Mouse (Mus musculus) neutrophil, adult 5-6 weeks (primary cell): ENCODE data around the gene Aldoc. TPM values are rescaled to one million over a fixed set of nuclear protein-coding genes. Genes with fewer than 3 reads are reported as not detected.

Source experiments
- ATAC-seq: fragments of 151-379, 151-347 bp; 2 replicates; pipeline ENCODE4 v1.8.0; 2017; ENCODE audit warnings: mild to moderate bottlenecking, moderate TSS enrichment; ENCODE audit not compliant: insufficient number of reproducible peaks, poor library complexity, low FRiP score, severe bottlenecking; ENCODE audit errors: extremely low read depth
- total RNA-seq: library from RNA; stranded (forward); fragments of 200-1000 nt; gene quantifications from 2 replicates; pipeline ENCODE4 v1.2.3, GENCODE M21; 2017

The Aldoc gene
- total RNA-seq, 1 experiment from 2014 or later, result 2.9 TPM

DNA sequence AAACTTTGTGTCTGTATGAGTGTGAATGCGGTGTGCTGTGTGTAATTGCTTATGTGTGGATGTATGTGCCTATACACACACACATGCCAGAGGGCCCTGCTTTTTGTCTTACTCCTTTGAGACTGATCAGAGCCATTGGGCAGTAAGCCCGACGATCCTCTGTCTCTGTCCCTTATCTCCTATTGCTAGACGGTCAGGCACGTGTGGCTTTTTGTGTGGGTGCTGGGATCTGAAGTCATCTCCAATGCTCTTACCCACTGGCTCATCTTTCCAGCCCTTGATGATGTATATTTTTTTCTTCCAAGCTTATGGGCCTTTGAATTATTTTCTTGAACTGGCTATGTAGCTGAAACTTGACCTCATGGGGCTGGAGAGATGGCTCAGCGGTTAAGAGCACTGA lies 32.1 kb downstream of the Aldoc start:
- ATAC-seq, result no peak

DNA sequence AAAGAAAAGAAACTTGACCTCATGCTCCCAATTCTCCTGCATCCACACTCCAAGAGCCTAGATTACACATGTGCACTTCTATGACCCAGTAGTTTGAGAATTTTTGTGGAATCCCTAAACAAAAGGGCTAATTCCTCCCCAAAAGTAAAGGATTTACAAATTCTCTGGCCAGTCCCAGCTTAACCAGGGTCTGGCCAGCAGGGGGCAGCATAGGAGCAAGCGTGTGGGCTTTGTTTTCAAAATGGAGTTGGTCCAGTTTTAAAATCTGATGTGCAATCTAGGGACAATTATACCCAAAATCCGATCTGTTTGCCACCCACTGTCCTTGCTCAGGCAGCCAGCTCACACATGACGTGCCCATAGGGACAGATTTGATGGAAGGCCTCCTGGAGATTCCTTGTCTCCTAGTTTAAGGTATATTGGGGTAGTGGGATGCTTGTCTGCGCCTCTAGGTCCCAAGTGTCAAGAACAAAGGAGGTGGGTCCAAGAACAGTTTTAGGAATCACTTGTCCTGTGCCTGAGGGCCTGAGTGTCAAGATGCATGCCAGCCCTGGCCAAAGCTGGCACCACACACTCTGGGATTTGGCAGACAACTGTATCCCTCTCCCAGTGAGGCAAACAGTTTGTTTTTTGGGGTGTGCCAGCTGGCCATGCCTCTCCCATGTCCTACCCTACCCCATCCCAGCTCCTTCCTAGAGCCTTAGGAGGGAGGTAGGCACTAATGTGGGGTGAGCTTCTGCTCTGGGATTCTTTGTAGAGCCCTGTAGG lies 32.9 kb downstream of the Aldoc start:
- 0 out of 2 replicates have a peak, but pooled peaks have one; percentile 18 for ATAC-seq

GRCm38 (mm10) chr11:78358330-78359007 lies 35.7 kb downstream of the Aldoc start:
- ATAC-seq, result no peak

DNA sequence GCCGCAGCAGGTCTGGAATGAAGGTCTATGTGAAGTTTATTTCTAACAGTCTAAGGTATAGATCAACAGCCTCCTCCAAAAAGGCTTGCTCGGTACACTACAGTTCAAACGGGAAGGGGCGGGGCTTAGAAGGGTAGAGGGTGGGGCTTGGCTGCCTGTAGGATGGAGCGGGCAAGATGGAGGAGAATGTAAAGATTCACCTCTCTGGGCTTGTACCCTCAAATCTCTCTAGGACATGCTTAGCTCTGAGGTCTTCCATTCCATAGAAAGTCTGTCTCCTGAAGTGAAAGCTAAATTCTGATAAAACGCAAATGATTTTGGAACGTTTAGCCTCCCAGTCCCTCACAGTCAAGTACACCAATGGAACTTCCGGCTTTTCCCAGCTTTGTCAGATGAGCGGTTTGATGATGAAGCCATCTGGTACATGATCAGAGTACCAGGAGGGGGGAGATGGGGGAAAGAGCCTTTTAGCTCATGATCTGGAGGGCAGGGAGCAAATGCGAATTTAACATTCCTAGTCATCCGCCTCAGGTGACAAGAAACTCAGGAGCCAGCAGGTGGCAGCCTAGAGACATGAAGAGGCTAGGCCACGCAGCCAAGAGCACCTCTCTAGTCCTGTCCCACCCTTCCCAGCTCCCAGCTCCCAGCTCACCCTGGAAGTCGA lies 37.5 kb downstream of the Aldoc start:
- peak; percentile 67 for ATAC-seq

GRCm38 (mm10) chr11:78360789-78361131 lies 38.0 kb downstream of the Aldoc start:
- ATAC-seq, result no peak

DNA sequence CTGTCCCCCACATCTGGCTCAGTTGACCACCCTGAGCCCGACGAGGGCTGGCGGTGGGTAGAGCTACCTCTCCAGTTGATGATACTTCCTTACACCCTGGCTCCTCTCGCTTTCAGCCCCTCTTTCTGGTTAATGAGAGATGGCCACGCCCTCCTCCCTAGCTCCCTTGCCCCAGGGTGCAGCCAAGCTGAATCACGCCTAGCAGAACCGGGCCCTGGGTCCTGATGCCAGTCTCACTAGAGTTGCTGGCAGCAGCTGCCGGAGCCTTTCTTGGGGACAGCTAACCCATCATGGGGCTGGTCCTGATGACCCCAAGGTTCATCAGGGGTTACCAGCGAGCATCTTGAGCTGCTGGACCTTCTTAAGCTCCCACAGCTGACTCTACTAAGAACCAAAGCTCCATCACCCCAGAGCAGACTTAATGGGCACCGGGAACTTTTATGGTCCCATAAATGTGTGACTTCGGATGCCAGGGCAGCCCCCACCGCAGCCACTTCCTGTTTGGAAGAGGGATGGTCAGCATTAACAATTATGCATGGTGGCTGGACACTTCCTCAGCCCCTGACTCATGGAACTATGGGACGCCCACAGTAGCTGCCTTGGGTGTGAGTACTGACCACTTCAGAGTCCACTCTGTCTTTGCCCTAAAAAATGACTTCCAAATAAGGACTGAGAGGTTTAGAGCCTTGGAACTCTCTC lies 40.7 kb downstream of the Aldoc start:
- ATAC-seq, result no peak

DNA sequence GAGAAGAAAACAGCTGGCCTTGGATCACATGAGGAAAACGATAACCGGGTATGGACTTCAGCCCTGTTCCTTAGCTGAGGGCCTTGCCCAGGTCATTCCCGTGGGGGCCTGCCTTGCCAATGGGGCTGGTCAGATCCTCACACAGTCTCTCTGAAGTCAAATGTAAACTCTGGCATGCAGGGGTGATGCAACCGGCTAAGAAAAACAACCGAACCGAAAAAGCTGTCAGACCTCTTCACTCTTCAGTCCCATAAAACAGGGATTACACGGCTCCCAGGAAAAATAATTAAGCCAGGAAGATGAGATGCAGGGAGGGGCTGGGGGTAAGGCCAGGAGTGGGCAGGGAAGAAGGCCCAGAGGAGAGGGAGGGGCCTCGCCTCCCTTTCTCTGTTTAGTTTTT lies 41.3 kb downstream of the Aldoc start:
- no peak for ATAC-seq

DNA sequence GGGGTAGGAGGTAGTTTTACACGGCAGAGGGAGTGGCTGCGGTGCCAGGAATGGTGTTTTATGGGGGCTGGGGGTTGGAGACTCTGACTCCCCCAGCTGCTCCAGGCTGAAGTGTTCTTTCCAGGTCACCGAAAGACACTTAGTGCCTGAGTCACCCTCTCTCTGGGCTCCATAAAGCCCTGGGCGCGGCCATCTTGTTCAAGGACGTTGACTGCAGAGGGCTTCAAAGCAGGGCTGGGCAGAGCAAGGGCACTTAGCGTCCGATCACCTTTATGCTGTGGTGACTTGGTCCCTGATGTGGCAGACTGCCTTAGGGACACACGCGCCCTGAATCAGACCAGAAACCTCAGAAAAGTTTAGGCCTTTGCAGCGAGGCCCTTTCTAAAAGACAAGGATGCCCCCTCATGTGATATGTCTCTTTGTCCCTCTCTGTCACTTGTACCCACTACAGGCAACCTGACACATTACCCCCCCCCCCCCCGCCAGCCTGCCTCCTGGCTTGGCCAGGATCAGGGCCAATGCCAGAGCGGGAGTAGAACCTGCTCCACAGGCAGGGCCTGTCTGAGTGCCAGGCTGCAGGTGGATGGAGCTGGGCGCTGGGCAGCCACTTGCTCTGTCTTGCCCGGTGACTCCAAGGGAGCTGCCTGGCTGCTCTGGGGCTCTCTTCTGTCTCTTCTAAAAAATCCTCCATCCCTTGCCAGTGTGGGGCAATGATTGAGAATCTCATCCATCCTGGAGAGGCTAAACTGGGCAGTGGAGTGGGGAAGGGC lies 44.9 kb downstream of the Aldoc start:
- no peak for ATAC-seq

- ATAC-seq, result no peak
Observed at GRCm38 (mm10) chr11:78370389-78370788, 47.6 kb downstream of the Aldoc start.

- no peak for ATAC-seq
Observed at GRCm38 (mm10) chr11:78371711-78372110, 48.9 kb downstream of the Aldoc start.

DNA sequence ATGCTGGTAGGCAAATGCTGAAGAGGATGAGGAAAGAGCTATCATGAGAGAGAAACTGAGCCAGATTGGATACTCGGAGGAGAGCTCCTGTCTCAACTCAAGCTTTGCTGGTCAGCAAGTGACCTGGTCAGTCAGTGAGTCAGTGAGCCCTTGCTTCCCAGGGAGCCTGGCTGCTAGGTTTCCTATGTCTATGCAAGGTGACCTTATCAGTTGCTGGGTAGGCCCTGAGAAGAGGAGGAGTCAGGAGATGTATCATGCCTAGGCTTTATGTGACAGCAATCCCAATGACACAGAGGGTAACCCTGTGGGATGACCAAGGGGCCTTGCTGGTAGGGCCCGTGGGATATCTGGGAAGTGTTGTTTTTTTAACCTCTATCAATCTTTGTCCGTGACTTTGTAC lies 49.4 kb downstream of the Aldoc start:
- no peak for ATAC-seq

- no peak for ATAC-seq
Observed at GRCm38 (mm10) chr11:78372610-78373009, 49.8 kb downstream of the Aldoc start.

- ATAC-seq, result no peak
Observed at GRCm38 (mm10) chr11:78374147-78374546, 51.4 kb downstream of the Aldoc start.

Other genes with a start within 250 kb of the Aldoc start
- 12.8 and 14.9 TPM in 2 replicates for gene Eral1, start 242.6 kb upstream of the Aldoc start, total RNA-seq
- gene Fam222b, start 228.3 kb upstream of the Aldoc start, total RNA-seq, result 9.5 and 9.6 TPM in 2 replicates
- gene Traf4, start 157.4 kb upstream of the Aldoc start, total RNA-seq, result 9.9 and 12.5 TPM in 2 replicates
- 14.1 and 16.1 TPM in 2 replicates for gene Nek8, start 146.3 kb upstream of the Aldoc start, total RNA-seq
- gene Tlcd1, start 146.3 kb upstream of the Aldoc start, total RNA-seq, result 5.4 and 6.1 TPM in 2 replicates
- gene Rpl23a, start 139.4 kb upstream of the Aldoc start, total RNA-seq, result 1,363 and 1,388 TPM in 2 replicates
- gene Rab34, start 134.5 kb upstream of the Aldoc start, total RNA-seq, result not detected in 2 replicates
- 0.74 TPM in 1 of 2 replicates, not detected in the other for gene Proca1, start 129.6 kb upstream of the Aldoc start, total RNA-seq
- 40.2 and 48.6 TPM in 2 replicates for gene Sdf2, start 77.2 kb upstream of the Aldoc start, total RNA-seq
- 53.5 and 61.2 TPM in 2 replicates for gene Supt6, start 77.0 kb upstream of the Aldoc start, total RNA-seq
- 97.4 and 102 TPM in 2 replicates for gene 2610507B11Rik, start 61.2 kb upstream of the Aldoc start, total RNA-seq
- gene BC030499, start 32.1 kb upstream of the Aldoc start, total RNA-seq, result 4.1 and 4.8 TPM in 2 replicates
- 0.37 and 0.93 TPM in 2 replicates for gene Spag5, start 21.4 kb upstream of the Aldoc start, total RNA-seq
- gene Pigs, start 5.4 kb downstream of the Aldoc start, total RNA-seq, result 17.2 and 21.1 TPM in 2 replicates
- 62.9 and 76.7 TPM in 2 replicates for gene Unc119, start 20.5 kb downstream of the Aldoc start, total RNA-seq
- gene Foxn1, start 63.6 kb downstream of the Aldoc start, total RNA-seq, result not detected in 2 replicates
- 0.25 and 0.47 TPM in 2 replicates for gene Slc13a2, start 99.2 kb downstream of the Aldoc start, total RNA-seq
- not detected in 2 replicates for gene Slc46a1, start 142.7 kb downstream of the Aldoc start, total RNA-seq
- 0.12 and 0.23 TPM in 2 replicates for gene Sarm1, start 174.8 kb downstream of the Aldoc start, total RNA-seq
- not detected in 2 replicates for gene Vtn, start 176.1 kb downstream of the Aldoc start, total RNA-seq
- not detected in 2 replicates for gene Sebox, start 180.5 kb downstream of the Aldoc start, total RNA-seq
- 25.4 and 34.9 TPM in 2 replicates for gene Tmem199, start 189.2 kb downstream of the Aldoc start, total RNA-seq
- 34.9 and 35.7 TPM in 2 replicates for gene Poldip2, start 189.2 kb downstream of the Aldoc start, total RNA-seq
- gene Tnfaip1, start 213.4 kb downstream of the Aldoc start, total RNA-seq, result 7.4 and 7.6 TPM in 2 replicates
- gene Ift20, start 213.4 kb downstream of the Aldoc start, total RNA-seq, result 75.6 and 87.8 TPM in 2 replicates
- gene Tmem97, start 227.8 kb downstream of the Aldoc start, total RNA-seq, result 0.93 and 2.9 TPM in 2 replicates